Mouse (Mus musculus): ENCODE results near the gene Med16. TPM values are rescaled to one million over a fixed set of nuclear protein-coding genes. Genes with fewer than 3 reads are reported as not detected.

The Med16 gene
- polyA plus RNA-seq, 1 experiment from 2014 or later, result 49.0 TPM

DNA sequence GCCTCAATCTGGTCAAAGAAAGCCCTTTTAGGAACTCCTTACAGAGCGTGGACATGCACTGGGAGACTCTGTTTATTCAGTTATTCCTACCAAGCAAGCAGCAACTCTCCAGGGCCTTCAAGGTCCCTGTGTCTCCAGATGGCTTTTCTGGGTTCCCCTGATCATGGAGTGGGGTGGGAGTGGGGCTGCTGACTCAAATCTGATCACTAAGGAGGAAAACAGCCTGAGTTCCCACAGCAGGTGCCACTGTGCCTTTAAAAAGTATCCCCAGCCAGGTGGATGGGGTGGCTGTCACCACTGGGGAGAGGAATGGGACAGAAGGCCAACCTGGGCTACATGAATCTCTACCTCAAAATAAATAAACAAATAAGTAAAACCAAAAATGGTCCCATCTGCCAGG, 34.3 kb upstream of the Med16 start:
- Histone ChIP-seq H3K9me3 (no peaks in the 10 kb centered on the region), H3K4me2 (no peak overlapping the region), H3K27me3 (no peaks in the 10 kb centered on the region), H3K4me1 (replicated peaks) (peaks cover 49% of the 10 kb centered on the region), H3K36me3 (peaks cover 25% of the 10 kb centered on the region), H3K4me3 (no peak overlapping the region), H3K9ac (no peak overlapping the region; the same call in 1 of the 2 replicates), H3K27ac (replicated peaks) (no peak overlapping the region)
- 89% methylated on average over 1 of the region's 1 CpGs for WGBS
- no peak for ATAC-seq (ENCODE audit: low read depth)

DNA sequence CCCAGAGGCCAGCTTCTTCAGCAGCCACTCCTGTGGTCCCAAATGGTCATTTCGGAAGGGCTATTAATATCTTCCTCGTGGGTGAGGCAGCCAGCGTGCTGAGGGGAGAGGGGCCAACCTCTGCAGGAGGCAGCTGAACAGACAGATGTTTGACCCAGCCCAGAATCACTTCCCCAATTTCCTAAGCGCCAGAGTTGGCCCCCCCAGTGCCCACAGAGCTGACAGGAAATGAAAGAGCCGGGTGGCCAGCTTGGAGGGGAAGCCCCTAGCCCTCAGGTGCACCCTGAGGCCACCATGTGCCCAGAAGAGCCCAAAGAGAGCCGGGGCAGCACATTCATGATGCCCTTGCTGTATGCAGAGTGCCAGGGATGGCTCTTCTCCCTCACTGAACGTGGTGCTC, 32.0 kb upstream of the Med16 start:
- Histone ChIP-seq H3K9me3 (no peaks in the 10 kb centered on the region), H3K27me3 (no peaks in the 10 kb centered on the region), H3K27ac (replicated peaks) (no peak overlapping the region), H3K36me3 (peaks cover 23% of the 10 kb centered on the region), H3K4me3 (no peak overlapping the region), H3K9ac (no peak overlapping the region), H3K4me1 (replicated peaks) (peaks cover 53% of the 10 kb centered on the region), H3K4me2 (no peak overlapping the region)
- ATAC-seq (ENCODE audit: low read depth), result no peak
- 62% methylated on average over 7 of the region's 7 CpGs for WGBS

DNA sequence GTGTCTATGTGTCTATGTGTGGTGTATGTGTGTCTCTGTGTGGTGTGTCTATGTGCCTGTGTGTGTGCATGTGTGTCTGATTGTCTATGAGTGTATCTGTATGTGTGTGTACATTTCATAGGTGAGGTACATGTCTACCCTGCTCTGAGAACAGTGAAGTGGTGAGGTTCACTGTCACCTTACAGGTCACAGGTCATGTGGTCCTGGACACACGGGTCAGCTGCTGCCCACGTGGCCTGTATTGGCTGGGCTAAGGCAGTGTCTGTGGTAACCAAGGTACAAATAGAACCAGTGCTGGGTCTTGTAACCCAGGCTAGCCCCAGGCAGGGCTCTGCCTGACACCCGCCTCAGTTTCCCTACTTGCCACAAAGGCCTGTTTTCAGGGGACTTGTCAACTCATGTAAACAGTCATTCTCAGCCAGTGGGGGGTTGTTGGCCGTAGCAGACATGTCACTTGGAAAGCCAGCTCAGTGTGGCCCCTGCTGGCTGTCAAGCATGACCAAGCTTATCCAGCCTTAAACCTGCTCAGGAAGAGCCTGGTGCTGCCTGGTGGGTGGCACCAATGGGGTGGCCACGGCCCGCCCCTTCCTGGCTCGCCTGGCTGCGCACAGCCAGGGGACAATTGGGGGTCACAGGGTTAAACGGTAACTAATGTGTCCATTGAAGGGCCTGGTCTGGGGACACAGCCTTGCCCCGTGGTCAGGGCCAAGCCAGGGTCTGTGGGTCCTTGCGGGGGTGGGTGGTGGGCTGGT, 29.2 kb upstream of the Med16 start:
- H3K9ac ChIP-seq, result peak overlapping the region; percentile 41; the same call in 1 of the 2 replicates

GRCm38 (mm10) chr10:79936911-79937441, 28.3 kb upstream of the Med16 start:
- peaks cover 45% of the 10 kb centered on the region for H3K36me3 ChIP-seq
- peak overlapping the region; percentile 41; the same call in 1 of the 2 replicates for H3K9ac ChIP-seq
- 51% methylated on average over 27 of the region's 27 CpGs for WGBS
- H3K27me3 ChIP-seq, result no peaks in the 10 kb centered on the region
- H3K9me3 ChIP-seq, result no peaks in the 10 kb centered on the region
- peak overlapping the region; percentile 61 for H3K27ac ChIP-seq (replicated peaks)
- ATAC-seq (ENCODE audit: low read depth), result peak; percentile 26; the same call in 1 of the 2 replicates
- peak overlapping the region; percentile 27; the same call in 1 of the 2 replicates for H3K4me2 ChIP-seq
- peaks cover 62% of the 10 kb centered on the region for H3K4me1 ChIP-seq (replicated peaks)
- H3K4me3 ChIP-seq, result no peak overlapping the region

More for the DNA sequence above, 29.2 kb upstream of the Med16 start:
- H3K36me3 ChIP-seq, result peaks cover 39% of the 10 kb centered on the region
- WGBS, result 36% methylated on average over 11 of the region's 11 CpGs
- ATAC-seq (ENCODE audit: low read depth), result no peak
- H3K9me3 ChIP-seq, result no peaks in the 10 kb centered on the region
- H3K27me3 ChIP-seq, result no peaks in the 10 kb centered on the region
- H3K4me3 ChIP-seq, result no peak overlapping the region
- H3K27ac ChIP-seq (replicated peaks), result no peak overlapping the region
- H3K4me2 ChIP-seq, result no peak overlapping the region
- peaks cover 53% of the 10 kb centered on the region for H3K4me1 ChIP-seq (replicated peaks)

DNA sequence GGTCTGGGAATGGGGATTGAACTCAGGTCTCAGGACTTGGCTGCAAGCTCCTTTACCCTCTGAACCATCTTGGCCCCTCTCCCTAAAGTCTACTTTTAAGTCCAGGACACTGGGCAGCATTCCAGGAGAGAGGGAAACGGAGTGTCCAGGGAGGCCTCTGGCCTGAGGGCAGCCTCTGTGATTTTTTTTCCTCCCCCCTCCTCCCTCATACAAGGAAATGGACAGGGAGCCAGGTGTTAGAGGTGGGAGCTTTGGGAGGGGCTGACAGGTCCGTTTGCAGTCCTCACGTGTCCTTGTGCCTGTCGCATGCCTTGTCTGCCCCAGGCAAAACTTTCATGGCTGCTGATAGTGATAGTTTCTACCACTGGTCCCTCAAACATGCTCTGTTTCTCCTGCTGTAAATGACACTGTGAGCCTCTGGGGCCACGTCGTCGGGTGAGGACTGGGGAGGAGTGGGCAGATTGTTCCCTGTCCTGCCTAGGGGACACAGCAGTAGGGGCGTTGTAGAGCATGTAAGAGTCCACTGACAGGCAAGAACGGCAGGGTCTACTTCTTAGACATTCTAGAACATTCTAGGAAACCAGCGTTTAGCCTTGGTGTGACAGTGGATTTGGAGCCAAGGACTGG, 27.7 kb upstream of the Med16 start:
- peaks cover 46% of the 10 kb centered on the region for H3K36me3 ChIP-seq
- no peak overlapping the region for H3K4me3 ChIP-seq
- H3K4me2 ChIP-seq, result peak overlapping the region; percentile 27; the same call in 1 of the 2 replicates
- 75% methylated on average over 10 of the region's 10 CpGs for WGBS
- no peak for ATAC-seq (ENCODE audit: low read depth)
- no peaks in the 10 kb centered on the region for H3K9me3 ChIP-seq
- no peaks in the 10 kb centered on the region for H3K27me3 ChIP-seq
- peaks cover 68% of the 10 kb centered on the region for H3K4me1 ChIP-seq (replicated peaks)
- no peak overlapping the region for H3K9ac ChIP-seq
- peak overlapping the region; percentile 61 for H3K27ac ChIP-seq (replicated peaks)

DNA sequence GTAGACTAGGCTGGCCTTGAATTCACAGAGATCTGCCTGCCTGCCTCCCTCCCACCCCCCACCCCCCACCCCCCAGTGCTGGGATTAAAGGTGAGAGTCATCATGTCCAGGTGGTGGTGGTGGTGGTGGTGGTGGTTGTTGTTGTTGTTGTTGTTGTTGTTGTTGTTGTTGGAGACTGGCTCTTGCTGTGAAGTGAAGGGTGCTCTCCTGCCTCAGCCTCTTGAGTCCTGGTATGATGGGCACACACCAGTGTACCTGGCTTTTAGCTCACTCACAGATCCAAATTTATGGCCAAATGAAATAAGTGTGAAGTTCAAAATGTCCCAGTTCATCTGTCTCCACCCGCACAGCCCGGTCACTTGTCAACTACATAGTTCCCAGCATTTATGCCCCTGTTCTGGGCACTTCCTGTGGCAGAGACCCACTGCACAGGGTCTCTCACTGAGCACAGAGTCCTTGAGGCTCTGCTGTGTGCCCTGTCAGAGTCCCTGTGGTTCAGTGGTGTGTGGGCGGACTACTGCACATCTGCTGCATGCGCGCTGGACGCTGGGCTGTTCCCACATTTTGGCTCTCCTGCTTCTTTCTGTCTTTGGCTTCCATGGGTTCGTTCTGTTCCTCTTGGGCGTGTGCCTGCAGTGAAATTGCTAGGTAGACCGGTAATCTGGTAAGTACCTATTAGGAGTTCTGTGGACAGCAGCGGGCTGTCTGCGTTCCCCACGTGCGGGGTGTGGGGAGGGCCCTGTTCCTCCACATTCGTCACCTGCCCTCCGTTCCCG, 26.3 kb upstream of the Med16 start:
- WGBS, result 89% methylated on average over 16 of the region's 16 CpGs
- Histone ChIP-seq H3K4me2 (no peak overlapping the region), H3K9ac (no peak overlapping the region), H3K27ac (replicated peaks) (peak overlapping the region; percentile 80), H3K9me3 (no peaks in the 10 kb centered on the region), H3K4me1 (replicated peaks) (peaks cover 82% of the 10 kb centered on the region), H3K27me3 (no peaks in the 10 kb centered on the region), H3K4me3 (no peak overlapping the region), H3K36me3 (peaks cover 47% of the 10 kb centered on the region)
- no peak for ATAC-seq (ENCODE audit: low read depth)

- 51% methylated on average over 13 of the region's 13 CpGs for WGBS
- peaks cover 89% of the 10 kb centered on the region for H3K4me1 ChIP-seq (replicated peaks)
- no peaks in the 10 kb centered on the region for H3K9me3 ChIP-seq
- H3K4me2 ChIP-seq, result no peak overlapping the region
- 0 out of 2 replicates have a peak, but pooled peaks have one; percentile 15 for ATAC-seq (ENCODE audit: low read depth)
- H3K4me3 ChIP-seq, result no peak overlapping the region
- peaks cover 47% of the 10 kb centered on the region for H3K36me3 ChIP-seq
- peak overlapping the region; percentile 80 for H3K27ac ChIP-seq (replicated peaks)
- H3K9ac ChIP-seq, result no peak overlapping the region; the same call in 1 of the 2 replicates
- H3K27me3 ChIP-seq, result no peaks in the 10 kb centered on the region
Observed at GRCm38 (mm10) chr10:79934272-79934721, 25.6 kb upstream of the Med16 start.

DNA sequence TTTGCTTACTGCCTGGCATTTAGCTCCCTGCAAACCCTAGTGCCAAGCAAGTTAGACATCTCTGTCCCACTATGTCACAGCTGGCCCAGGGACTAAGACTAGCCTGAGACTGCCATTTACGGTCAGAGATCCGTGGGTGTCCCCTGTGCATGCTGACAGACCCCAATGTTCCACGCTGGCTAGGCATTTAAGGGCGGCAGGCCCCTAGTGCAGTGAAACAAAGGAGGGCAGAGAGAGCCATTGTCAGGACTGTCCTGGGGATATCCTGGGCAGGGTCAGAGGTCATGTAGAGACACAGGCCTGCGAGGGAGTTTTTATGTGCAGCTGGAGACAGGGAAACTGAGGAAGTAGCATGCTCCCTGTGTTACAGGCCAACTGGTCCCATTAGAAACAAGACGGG, 25.1 kb upstream of the Med16 start:
- Histone ChIP-seq H3K4me1 (replicated peaks) (peaks cover 94% of the 10 kb centered on the region), H3K9ac (peak overlapping the region; percentile 38; the same call in 1 of the 2 replicates), H3K27ac (replicated peaks) (peak overlapping the region; percentile 80), H3K9me3 (no peaks in the 10 kb centered on the region), H3K4me2 (no peak overlapping the region), H3K4me3 (no peak overlapping the region), H3K36me3 (peaks cover 47% of the 10 kb centered on the region), H3K27me3 (no peaks in the 10 kb centered on the region)
- ATAC-seq (ENCODE audit: low read depth), result no peak
- 27% methylated on average over 6 of the region's 6 CpGs for WGBS

DNA sequence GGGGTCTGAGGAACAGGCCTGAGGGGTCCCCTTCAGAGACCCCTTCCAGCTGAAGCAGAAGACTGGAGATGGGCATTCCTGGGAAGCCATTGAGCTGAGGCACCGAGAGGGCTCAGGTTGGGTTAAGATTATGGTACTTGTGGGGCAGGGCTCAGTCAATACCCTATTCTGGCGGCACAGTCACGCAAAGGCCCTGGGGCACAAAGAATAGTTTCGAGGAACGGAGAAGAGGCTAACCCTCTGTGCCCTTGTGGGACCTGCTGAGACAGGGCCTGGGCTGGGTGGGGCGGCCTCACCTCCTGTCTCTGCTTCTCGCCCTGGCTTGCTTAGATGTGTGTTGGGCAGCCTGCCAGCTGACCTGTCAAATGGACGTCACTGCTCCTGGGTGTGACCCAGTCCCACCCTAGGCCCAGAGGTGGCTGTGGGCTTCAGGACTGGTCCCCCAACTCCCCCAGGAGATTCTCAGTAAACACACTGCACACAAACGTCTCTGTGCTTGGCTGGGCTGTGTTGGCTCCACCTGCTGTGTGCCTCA, 24.5 kb upstream of the Med16 start:
- H3K27me3 ChIP-seq, result no peaks in the 10 kb centered on the region
- H3K9ac ChIP-seq, result peak overlapping the region; percentile 43; the same call in 1 of the 2 replicates
- no peaks in the 10 kb centered on the region for H3K9me3 ChIP-seq
- WGBS, result 62% methylated on average over 9 of the region's 9 CpGs
- ATAC-seq (ENCODE audit: low read depth), result no peak
- peaks cover 95% of the 10 kb centered on the region for H3K4me1 ChIP-seq (replicated peaks)
- H3K4me2 ChIP-seq, result no peak overlapping the region; the same call in 1 of the 2 replicates
- H3K27ac ChIP-seq (replicated peaks), result peak overlapping the region; percentile 80
- no peak overlapping the region for H3K4me3 ChIP-seq
- peaks cover 47% of the 10 kb centered on the region for H3K36me3 ChIP-seq

GRCm38 (mm10) chr10:79932736-79933135, 24.0 kb upstream of the Med16 start:
- Histone ChIP-seq H3K4me2 (peak overlapping the region; percentile 22), H3K27ac (replicated peaks) (peak overlapping the region; percentile 80)
- 15% methylated on average over 8 of the region's 8 CpGs for WGBS

DNA sequence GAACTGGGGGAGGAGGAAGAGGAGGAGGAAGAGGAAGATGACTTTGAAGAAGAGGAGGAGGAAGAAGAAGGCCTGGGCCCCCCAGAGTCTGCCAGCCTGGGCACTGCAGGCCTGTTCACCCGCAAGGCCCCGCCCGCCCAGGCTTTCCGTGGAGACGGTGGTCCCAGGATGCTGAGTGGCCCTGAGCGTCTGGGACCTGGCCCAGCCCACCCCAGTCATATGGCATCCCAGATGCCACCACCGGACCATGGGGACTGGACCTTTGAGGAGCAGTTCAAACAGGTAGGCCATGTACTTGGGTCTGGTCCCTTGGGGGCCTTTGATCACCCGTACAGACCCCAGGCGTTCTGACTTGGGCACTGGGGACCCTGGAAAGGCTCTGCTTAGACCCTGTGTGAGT, 23.1 kb upstream of the Med16 start:
- Histone ChIP-seq H3K4me2 (0 out of 2 replicates have a peak overlapping the region, but pooled peaks have one; percentile 22), H3K36me3 (peaks cover 42% of the 10 kb centered on the region), H3K9me3 (no peaks in the 10 kb centered on the region), H3K27ac (replicated peaks) (0 out of 2 replicates have a peak overlapping the region, but pooled peaks have one; percentile 80), H3K9ac (no peak overlapping the region), H3K4me3 (no peak overlapping the region), H3K27me3 (no peaks in the 10 kb centered on the region), H3K4me1 (replicated peaks) (peaks cover 81% of the 10 kb centered on the region)
- 81% methylated on average over 9 of the region's 9 CpGs for WGBS
- no peak for ATAC-seq (ENCODE audit: low read depth)

More at GRCm38 (mm10) chr10:79932736-79933135, 24.0 kb upstream of the Med16 start:
- Histone ChIP-seq H3K9ac (peak overlapping the region; percentile 43; the same call in 1 of the 2 replicates), H3K27me3 (no peaks in the 10 kb centered on the region), H3K9me3 (no peaks in the 10 kb centered on the region), H3K4me3 (no peak overlapping the region), H3K36me3 (peaks cover 43% of the 10 kb centered on the region), H3K4me1 (replicated peaks) (peaks cover 90% of the 10 kb centered on the region)
- ATAC-seq (ENCODE audit: low read depth), result no peak

Data from neural tube, embryonic 13.5 days (tissue).